Mouse (Mus musculus) WW6 (cell line): Measurements from ENCODE around the gene Lman2.

Experiments
- DNase-seq: peaks from one replicate; pipeline ENCODE4 v3.0.0-alpha.2; 2013; ENCODE audit warnings: low read depth, low spot score

Gene Lman2

DNA sequence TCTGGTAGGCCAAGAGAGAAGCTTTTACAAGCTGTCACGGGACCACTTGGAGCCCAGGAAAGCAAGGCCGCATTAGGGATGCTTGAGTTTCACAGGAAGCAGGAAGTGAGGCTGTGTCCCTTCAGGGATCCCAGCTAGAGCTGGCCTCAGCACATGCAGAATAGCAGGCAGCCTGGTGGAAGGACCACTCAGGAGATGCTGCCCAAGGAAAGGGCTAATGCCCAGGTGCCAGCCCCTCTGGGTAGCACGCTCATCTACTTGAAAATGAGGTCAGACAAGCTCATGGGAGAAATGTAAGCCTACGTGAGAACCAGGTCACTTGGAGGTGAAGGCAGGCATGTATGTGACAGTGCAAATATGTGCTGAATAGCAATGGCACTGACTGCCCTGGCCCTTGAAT is 35.4 kb downstream of the Lman2 start:
- DNase-seq: no peak

DNA sequence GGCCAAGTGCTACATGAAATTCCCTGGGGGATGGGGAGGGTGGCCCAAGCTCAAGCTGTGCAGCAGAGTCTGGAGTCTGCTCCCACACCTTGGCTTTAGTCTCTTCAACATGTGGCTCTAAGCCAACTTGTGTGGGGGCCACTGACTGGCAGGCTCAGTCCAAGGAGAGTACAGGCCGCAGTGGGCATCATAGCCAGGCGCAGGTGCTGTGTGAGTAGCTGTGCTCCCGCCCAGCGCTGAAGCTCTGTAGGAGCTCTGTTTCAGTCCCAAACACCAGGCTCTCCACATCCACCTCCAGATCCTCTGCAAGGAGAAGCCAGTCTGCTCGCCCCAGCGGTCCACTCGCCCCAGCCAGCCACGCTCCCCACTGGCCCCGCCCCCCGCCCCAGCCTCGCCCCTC is 37.0 kb downstream of the Lman2 start:
- no peak for DNase-seq

DNA sequence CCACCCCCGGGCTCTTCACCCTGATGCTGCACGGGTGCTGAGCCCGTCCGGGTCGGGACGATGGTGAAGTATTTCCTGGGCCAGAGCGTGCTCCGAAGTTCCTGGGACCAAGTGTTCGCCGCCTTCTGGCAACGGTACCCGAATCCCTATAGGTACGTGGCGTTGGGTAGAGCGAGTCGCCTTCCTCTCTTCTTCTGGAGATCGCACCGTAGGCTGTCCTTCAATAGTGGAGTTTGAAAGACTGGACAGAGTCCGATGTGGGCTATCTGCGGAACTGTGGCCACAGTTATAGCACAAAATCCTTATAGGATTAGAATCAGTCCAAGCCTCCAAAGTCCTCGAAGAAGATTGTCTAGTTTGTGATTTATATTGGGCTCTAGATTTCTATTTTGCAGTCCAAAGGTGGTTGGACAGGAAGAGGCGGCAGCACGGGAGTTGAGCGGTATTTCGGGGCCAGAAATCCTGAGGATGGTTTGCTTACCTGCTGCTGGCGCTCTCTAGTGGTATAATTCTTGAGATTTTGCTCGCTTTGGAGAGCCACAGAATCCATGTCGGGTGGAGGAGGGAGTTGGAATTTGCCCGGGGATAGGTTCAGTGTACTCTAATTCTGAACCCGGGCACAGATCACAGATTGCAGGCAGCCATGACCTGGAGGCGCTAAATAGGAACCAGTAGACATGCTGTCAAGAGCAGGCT is 40.3 kb downstream of the Lman2 start:
- no peak for DNase-seq

DNA sequence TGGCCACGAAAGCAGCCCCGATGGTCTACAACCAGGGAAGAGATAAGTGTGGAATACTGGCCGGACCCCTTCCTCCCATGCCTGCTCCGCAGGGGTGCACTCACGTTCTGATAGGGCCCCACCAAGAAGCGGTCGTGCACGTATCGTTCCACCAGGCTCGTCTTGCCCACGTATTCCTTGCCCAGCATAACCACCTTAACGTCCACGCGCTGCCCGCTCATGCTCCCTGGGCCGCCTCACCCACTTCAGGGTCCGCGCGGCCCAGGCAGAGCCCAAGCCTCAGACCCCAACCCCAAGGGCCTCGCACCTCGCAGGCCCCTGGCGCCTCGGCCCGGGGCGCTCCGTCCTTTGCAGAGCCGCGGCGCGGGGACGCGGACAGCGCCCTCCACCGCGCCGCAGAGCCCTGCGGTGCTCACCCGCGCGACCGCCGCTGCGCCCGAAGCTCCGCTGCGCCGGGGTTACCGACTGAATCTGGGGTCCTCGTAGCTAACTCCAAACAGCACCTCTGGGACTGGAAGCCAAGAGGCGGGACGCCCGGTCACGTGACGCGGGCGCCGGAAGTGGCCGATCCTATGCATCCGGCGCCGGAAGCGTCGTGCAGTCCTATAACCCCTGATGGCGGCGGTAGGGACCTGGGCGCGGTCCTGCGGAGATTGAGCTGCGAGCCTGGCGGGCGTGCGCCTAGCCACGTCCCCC is 41.0 kb downstream of the Lman2 start, which contains the start of gene Rab24:
Gene Rab24, minus strand, starts transcription at position 513 of the 696 bp plus-strand sequence.
- DNase-seq: no peak

DNA sequence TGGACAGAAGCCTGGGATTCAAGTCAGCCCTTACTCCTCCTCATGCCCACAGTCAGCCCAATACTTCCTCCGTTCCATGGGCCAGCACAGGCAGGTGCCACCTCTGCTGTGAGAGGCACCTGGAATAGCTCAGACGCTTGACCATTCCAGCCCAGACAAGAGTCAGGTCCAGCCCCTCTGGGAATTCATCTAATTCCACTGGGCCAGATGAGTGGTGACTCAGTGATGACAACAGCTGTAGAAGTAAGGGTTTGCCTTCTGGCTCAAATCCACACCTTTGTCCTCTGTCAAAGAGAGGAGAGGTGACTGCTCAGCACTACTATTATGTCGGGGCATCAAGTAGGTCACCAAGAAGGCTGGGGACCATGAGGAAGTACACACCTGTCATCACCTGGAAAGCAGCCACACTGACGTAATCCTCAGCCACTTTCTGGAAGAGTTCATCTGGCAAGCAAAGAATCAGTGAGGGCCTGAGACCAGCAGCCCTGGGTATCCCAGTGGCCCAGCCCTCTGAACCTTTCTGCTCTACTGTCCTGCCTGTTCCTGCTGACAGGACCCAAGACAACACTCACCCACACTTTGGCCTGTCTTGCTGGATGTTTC is 42.6 kb downstream of the Lman2 start, which contains the start of gene Prelid1:
Gene Prelid1, plus strand, starts transcription at position 570 of the 603 bp plus-strand sequence.
- DNase-seq: no peak

DNA sequence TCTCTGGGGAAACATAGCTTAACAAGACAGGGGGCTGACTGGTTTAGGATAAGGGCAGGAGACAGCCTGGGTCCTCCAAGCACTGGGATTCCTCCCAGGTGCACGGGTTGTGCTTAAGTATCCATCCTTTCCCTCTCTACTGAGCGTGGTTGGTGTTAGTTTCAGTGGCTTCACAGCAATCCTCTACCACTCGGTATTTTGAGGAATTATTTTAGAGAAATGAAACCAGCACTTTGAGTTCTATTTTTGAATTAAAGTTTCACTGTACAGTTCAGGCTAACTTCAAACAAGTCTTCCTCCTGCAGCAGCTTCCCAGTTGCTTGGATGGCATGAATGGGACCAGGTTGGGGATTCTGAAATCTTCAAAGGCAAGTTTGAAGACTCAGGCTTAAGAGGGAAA is 44.2 kb downstream of the Lman2 start:
- no peak for DNase-seq

DNA sequence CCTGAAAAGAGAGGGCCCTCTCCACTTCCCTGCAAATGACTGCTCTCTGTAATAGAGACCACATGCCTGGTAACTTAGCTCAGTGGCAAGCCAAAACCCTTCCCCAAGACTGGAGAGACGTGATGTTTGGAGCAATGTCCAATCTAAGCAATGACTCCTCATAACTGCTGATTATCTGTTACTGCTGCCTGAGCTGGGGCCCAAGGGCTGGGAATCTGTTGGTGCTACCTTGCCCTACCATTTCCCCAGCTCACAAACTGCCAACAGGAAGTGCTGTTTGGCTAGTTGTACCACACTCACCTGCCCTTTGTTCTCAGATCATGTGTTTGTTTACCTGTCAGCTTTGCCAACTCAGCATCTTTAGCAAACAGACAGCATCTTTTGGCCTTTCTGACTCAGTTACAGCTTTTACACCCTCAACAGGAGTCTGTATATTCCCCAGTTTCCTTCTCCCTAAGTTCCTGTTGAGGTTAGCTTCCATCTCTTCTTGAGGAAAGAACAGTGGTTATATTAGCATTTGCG is 47.6 kb downstream of the Lman2 start:
- DNase-seq: no peak

DNA sequence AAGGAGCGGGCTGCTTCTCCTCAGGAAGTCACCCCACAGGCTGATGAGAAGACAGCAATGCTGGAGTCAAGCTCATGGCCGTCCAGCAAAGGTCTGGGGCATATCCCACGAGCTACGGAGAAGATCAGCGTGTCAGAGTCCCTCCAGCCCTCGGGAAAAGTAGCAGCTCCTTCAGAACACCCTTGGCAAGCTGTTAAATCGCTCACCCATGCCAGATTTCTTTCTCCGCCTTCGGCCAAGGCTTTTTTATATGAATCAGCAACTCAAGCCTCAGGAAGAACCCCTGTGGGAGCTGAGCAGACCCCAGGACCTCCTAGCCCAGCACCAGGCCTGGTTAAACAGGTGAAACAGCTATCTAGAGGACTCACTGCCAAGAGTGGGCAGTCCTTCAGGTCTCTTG is 49.5 kb downstream of the Lman2 start:
- no peak for DNase-seq

DNA sequence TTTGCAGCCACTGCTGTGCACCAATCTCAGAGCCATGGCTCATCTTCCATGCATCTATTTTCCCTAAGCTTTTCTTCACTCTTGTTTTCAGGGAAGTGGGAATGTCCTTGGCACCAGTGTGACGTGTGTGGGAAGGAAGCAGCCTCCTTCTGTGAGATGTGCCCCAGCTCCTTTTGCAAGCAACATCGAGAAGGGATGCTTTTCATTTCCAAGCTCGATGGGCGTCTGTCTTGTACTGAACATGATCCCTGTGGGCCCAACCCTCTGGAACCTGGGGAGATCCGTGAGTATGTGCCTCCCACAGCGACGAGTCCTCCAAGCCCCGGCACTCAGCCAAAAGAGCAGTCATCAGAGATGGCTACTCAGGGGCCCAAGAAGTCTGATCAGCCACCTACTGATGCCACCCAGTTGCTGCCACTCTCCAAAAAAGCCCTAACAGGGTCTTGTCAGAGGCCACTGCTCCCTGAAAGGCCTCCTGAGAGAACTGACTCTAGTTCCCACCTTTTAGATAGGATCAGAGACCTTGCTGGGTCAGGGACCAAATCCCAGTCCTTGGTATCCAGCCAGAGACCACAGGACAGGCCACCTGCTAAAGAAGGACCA is 50.5 kb downstream of the Lman2 start:
- DNase-seq: no peak

DNA sequence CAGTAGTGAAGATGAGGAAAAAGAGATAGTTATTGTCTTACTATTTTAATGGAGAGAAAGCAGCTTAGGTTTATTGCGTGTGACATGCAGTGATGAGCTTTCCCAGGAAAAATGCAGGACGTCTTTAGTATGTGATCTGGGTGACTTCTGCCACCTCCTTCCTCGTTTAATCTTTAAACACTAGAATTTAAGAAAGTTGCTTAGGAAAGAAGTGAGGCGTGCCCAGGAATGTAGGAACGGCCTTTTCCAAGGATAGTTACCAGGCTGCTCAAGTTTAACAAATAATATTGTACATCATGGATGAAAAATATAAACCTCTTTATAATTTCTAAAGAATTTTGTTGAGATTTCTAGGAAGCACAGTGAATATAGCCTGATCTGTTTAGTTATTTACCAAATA is 61.7 kb downstream of the Lman2 start:
- no peak for DNase-seq

DNA sequence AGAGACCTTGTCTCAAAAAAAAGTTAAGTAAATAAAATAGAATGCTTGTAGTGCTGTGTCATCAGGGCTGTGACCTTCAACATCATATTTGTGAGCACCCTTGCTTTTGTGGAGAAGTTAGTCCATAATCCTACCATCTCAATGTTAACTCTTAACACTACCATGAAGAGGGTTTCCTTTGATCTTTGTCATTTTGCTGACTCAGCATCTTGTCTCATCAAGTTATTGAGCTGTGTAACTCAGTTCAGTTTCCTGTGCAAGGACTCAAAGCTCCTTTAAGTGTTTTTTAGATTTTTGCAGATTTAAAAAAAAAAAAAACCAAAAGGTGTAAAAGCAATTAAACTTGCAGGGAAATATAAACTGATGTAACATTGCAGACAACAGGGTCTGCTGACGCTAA is 65.8 kb downstream of the Lman2 start:
- no peak for DNase-seq
